Mouse (Mus musculus) cerebellum, adult 18-20 months (tissue): ENCODE results near the gene Serpinb9b.
A peak's percentile ranks its signal among the peaks of the same experiment; 100 is the strongest.

Source experiments
- DNase-seq, 2 experiments: peaks; one replicate each; pipeline ENCODE4 v3.0.0; 2021

Serpinb9b gene

GRCm38 (mm10) chr13:33047234-33047633 is 20.0 kb downstream of the Serpinb9b start:
- DNase-seq: no peak

- DNase-seq: no peak
Observed at GRCm38 (mm10) chr13:33048187-33048586, 21.0 kb downstream of the Serpinb9b start.

GRCm38 (mm10) chr13:33051697-33052096 is 24.5 kb downstream of the Serpinb9b start:
- DNase-seq: no peak

GRCm38 (mm10) chr13:33063048-33063447 is 35.8 kb downstream of the Serpinb9b start:
- no peak for DNase-seq

GRCm38 (mm10) chr13:33067387-33067977 is 40.3 kb downstream of the Serpinb9b start:
- no peak for DNase-seq

GRCm38 (mm10) chr13:33068164-33068563 is 40.9 kb downstream of the Serpinb9b start:
- no peak for DNase-seq

DNA sequence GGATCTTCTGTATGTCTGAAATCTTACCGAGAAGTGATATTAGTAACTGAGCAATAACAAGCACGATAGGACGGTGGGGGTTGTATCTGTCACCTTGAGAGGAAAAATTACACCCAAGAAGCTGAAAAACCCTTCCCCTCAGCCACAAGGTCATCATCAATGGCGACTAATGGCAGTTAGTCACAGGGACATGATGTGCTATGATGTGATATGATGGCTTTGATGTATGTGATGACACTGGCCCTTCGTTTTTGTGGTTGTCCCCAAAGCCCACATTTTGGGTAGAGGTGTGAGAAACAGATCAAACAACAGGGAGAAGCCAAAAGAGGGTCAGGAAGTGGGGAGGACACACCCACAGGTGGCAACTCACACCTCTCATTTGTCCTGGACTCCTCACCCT is 44.6 kb downstream of the Serpinb9b start:
- no peak for DNase-seq

DNA sequence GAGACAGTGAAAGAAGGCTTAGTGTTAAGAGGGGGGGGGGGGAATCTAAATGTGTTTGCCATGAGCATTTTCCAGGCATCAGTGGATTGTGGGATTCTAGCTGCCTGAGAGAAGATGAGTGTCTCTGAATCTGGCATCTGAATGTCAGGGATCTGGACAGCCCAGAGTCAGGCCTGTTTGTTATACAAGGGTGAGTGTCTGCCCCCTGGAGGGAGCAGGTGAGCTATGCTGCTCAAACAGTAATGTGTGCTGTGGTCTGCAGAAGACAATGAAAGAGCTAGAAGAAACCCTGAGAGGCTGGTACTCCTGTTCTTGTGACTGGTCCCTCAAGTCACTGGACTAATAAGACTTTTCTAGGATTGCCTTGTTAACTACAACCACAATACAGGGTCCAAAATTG is 46.8 kb downstream of the Serpinb9b start:
- DNase-seq: peak in 1 of 2 experiments; percentile 20

- no peak for DNase-seq
Observed at GRCm38 (mm10) chr13:33076247-33076646, 49.0 kb downstream of the Serpinb9b start.

DNA sequence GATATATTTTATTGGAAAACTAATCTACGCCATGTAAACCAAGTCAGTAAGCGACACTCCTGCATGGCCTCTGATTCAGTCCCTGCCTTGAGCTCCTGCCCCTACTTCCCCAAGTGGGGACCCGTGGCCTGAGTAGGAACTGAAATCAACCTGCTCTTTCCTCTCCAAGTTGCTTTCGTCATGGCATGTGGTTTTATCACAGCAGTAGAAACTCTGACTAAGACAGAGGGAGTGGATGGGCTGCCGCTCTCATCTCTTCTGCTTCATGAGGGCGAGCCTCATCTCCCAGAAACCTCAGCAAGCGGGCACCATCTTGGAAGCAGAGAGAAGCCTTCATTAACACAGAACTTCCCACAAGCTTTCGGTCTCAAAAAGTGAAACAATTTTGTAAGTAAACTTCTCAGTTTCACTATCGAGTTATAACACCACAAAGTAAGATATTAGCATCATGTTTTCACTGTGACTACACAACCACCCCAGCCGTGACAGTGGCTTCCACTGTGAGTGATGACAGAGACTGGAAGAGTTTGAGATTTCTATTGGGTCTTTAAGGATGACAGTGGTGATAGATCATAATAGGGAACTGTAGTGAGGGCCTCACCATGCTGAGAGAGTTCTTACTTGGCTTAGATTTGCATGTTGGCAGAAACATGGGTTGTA is 49.9 kb downstream of the Serpinb9b start:
- DNase-seq: no peak

GRCm38 (mm10) chr13:33078056-33078705 is 51.0 kb downstream of the Serpinb9b start, which contains the start of gene Serpinb1b:
TSS of gene Serpinb1b (plus strand) at chr13:33078575.
- DNase-seq: no peak

GRCm38 (mm10) chr13:33079391-33079790 is 52.2 kb downstream of the Serpinb9b start:
- DNase-seq: peak in 1 of 2 experiments; percentile 5

DNA sequence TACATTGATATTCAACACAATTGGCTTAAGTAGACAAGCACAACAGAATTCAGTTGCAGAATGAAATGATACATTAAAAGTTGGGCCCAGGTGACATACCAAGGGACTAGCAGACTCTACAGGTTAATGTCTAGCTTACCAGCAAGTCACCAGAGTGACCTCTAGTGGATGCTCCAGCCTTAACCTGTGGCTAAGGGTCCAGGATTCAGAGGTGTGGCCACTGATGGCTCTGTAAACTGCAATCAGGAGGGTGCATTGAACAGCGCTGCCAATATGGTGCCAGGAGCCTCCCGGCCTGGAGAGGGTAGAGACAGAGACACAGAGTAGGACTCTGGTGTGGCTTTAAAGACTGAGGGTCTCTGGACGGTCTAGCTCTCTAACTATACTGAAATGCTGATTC is 53.1 kb downstream of the Serpinb9b start:
- peak; percentile 28 to 50 for DNase-seq

DNA sequence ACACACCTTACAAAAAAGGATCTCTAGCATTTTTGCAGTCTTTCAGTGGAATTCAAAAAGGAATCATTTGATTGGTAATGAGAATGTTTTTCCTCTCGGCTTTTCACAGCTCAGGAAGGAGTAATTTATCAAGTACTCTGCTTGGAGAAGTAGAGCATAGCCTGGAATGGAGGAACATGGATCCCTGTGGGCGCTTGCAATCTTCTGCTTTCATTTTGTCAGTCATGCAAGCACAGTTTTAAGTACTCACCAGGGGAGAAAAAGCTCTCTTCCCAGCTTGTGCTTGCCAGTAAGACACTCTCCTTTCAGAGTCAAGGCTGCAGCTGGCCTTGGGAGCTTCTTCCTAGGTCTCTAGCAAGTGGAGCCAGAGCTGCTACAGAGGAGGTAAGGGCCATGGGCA is 56.6 kb downstream of the Serpinb9b start:
- peak in 1 of 2 experiments; percentile 4 for DNase-seq

- peak; percentile 40 to 53 for DNase-seq
Observed at GRCm38 (mm10) chr13:33084975-33085694, 57.9 kb downstream of the Serpinb9b start.

- peak; percentile 50 to 71 for DNase-seq
Observed at GRCm38 (mm10) chr13:33085695-33086432, 58.6 kb downstream of the Serpinb9b start.

DNA sequence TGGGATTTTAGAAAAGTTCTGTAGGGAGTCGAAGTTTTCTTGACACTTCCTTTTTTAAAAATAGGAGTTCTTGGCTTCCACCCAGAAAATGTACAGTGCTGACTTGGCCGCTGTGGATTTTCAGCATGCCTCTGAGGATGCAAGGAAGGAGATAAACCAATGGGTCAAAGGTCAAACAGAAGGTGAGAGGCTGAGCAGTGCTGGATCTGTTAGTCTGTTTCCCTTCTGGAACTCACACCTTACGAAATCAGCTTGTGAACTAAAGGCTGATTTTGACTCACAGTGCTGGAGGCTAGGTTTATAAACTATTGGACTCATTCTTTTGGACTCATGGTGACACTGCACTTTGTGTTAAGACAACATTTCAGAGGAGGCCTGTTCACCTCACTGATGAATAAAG is 62.4 kb downstream of the Serpinb9b start:
- DNase-seq: no peak

- DNase-seq: no peak
Observed at GRCm38 (mm10) chr13:33090546-33090945, 63.3 kb downstream of the Serpinb9b start.

DNA sequence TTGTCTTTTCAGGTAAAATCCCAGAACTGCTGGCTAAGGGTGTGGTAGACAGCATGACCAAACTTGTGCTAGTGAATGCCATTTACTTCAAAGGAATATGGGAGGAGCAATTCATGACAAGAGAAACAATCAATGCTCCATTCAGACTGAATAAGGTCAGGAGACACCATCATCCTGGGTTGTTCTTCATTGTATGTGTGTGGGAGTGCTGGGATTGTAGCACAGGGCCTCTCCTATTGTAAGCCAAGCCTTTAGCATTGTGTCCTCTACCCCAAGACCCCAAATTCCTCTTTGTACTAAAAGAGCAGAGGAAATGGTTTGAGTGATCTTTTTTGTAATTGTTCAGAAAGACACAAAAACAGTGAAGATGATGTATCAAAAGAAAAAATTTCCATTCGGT is 64.1 kb downstream of the Serpinb9b start:
- DNase-seq: no peak
